Mouse (Mus musculus) midbrain, embryonic 14.5 days (tissue): Measurements from ENCODE around the gene Tlr9. TPM values are rescaled to one million over a fixed set of nuclear protein-coding genes. Genes with fewer than 3 reads are reported as not detected.

Experiments
- ATAC-seq: fragments of 200-750 bp; cut with Nextera tagmentation; 2 replicates; pipeline ENCODE4 v1.8.0; 2017; ENCODE audit warnings: moderate number of reproducible peaks, moderate library complexity; ENCODE audit not compliant: low FRiP score, low TSS enrichment
- DNase-seq: peaks from one replicate; pipeline ENCODE4 v3.0.0-alpha.2; 2015
- H3K27ac ChIP-seq: fragments of 300-500 bp; sonication (generic); replicated peaks from 2 replicates; pipeline ENCODE4 v1.5.1; 2014; ENCODE audit warnings: mild to moderate bottlenecking, low read depth, low read length, moderate library complexity
- H3K27me3 ChIP-seq: fragments of 300-500 bp; sonication (generic); 2 replicates; pipeline ENCODE4 v1.6.1; 2014; ENCODE audit warnings: low read length, control low read depth, mixed read lengths; ENCODE audit not compliant: control insufficient read depth, insufficient read depth
- H3K36me3 ChIP-seq: fragments of 300-500 bp; sonication (generic); 2 replicates; pipeline ENCODE4 v1.6.1; 2014; ENCODE audit warnings: low read length, control low read depth; ENCODE audit not compliant: control insufficient read depth, insufficient read depth
- H3K4me1 ChIP-seq: fragments of 300-500 bp; sonication (generic); 2 replicates; pipeline ENCODE4 v1.6.1; 2014; ENCODE audit warnings: mild to moderate bottlenecking, antibody characterized with exemption, low read length, control low read depth; ENCODE audit not compliant: control insufficient read depth, insufficient read depth
- H3K4me2 ChIP-seq: fragments of 300-500 bp; sonication (generic); 2 replicates; pipeline ENCODE4 v1.6.1; 2014; ENCODE audit warnings: mild to moderate bottlenecking, low read length, moderate library complexity
- H3K4me3 ChIP-seq: fragments of 300-500 bp; sonication (generic); replicated peaks from 2 replicates; pipeline ENCODE4 v1.5.1; 2014; ENCODE audit warnings: low read depth, low read length
- H3K9ac ChIP-seq: fragments of 300-500 bp; sonication (generic); replicated peaks from 2 replicates; pipeline ENCODE4 v1.6.1; 2014; ENCODE audit warnings: mild to moderate bottlenecking, low read length, moderate library complexity
- H3K9me3 ChIP-seq: fragments of 300-500 bp; sonication (generic); 2 replicates; pipeline ENCODE4 v1.6.1; 2016; ENCODE audit warnings: low read length, control low read depth, mixed read lengths; ENCODE audit not compliant: control insufficient read depth
- WGBS: fragments of 180-500 bp; shearing (Covaris S2); extraction: QIAGEN DNeasy Blood & Tissue Kit; methylation state at CpG from one replicate; pipeline ENCODE4 v1.1.7; 2014; 5-methylcytosine and 5-hydroxymethylcytosine counted together
- polyA plus RNA-seq: library from polyadenylated mRNA; unstranded; fragments of >200 nt; fragmentation: Nextera tagmentation; extraction: Ambion mirVana; gene quantifications from 2 replicates; pipeline ENCODE4 v1.2.1, GENCODE M21; 2014

The Tlr9 gene
- polyA plus RNA-seq, 1 experiment from 2014 or later: 0.09 TPM

GRCm38 (mm10) chr9:106249550-106249949 lies 27.2 kb downstream of the Tlr9 start:
- Histone ChIP-seq H3K4me3 (no peak overlapping the region), H3K9me3 (no peaks in the 10 kb centered on the region), H3K4me1 (peaks cover 19% of the 10 kb centered on the region), H3K9ac (no peak overlapping the region), H3K36me3 (0 out of 2 replicates have a peak, but pooled peaks cover 3% of the 10 kb centered on the region), H3K4me2 (no peak overlapping the region), H3K27me3 (no peaks in the 10 kb centered on the region), H3K27ac (no peak overlapping the region)
- ATAC-seq (no peak), DNase-seq (no peak)
- WGBS: 92% methylated on average over 11 of the region's 11 CpGs

- no peak for ATAC-seq
- H3K4me3 ChIP-seq: no peak overlapping the region
- WGBS: 64% methylated on average over 4 of the region's 4 CpGs
- H3K9me3 ChIP-seq: no peaks in the 10 kb centered on the region
- 0 out of 2 replicates have a peak, but pooled peaks cover under 1% of the 10 kb centered on the region for H3K36me3 ChIP-seq
- H3K27me3 ChIP-seq: no peaks in the 10 kb centered on the region
- H3K27ac ChIP-seq: no peak overlapping the region
- no peak for DNase-seq
- H3K4me2 ChIP-seq: no peak overlapping the region
- no peak overlapping the region for H3K9ac ChIP-seq
- peaks cover 19% of the 10 kb centered on the region for H3K4me1 ChIP-seq
Measured at GRCm38 (mm10) chr9:106250245-106250644, 27.8 kb downstream of the Tlr9 start.

- Histone ChIP-seq H3K4me3 (no peak overlapping the region), H3K4me1 (peaks cover 19% of the 10 kb centered on the region), H3K4me2 (no peak overlapping the region), H3K9me3 (no peaks in the 10 kb centered on the region), H3K36me3 (no peaks in the 10 kb centered on the region), H3K27ac (no peak overlapping the region), H3K27me3 (no peaks in the 10 kb centered on the region), H3K9ac (no peak overlapping the region)
- 72% methylated on average over 8 of the region's 8 CpGs for WGBS
- no peak for ATAC-seq
- no peak for DNase-seq
Measured at GRCm38 (mm10) chr9:106251066-106251465, 28.7 kb downstream of the Tlr9 start.

GRCm38 (mm10) chr9:106254001-106254400 lies 31.6 kb downstream of the Tlr9 start:
- no peak overlapping the region for H3K27ac ChIP-seq
- WGBS: 87% methylated on average over 2 of the region's 2 CpGs
- no peaks in the 10 kb centered on the region for H3K27me3 ChIP-seq
- no peaks in the 10 kb centered on the region for H3K4me1 ChIP-seq
- no peaks in the 10 kb centered on the region for H3K36me3 ChIP-seq
- no peak overlapping the region for H3K4me2 ChIP-seq
- H3K9ac ChIP-seq: no peak overlapping the region
- no peak overlapping the region for H3K4me3 ChIP-seq
- no peak for DNase-seq
- no peaks in the 10 kb centered on the region for H3K9me3 ChIP-seq
- no peak for ATAC-seq

- H3K36me3 ChIP-seq: no peaks in the 10 kb centered on the region
- no peak overlapping the region for H3K4me3 ChIP-seq
- H3K4me2 ChIP-seq: no peak overlapping the region
- H3K9me3 ChIP-seq: no peaks in the 10 kb centered on the region
- no peak overlapping the region for H3K9ac ChIP-seq
- 89% methylated on average over 4 of the region's 4 CpGs for WGBS
- ATAC-seq (no peak), DNase-seq (no peak)
- no peak overlapping the region for H3K27ac ChIP-seq
- H3K4me1 ChIP-seq: no peaks in the 10 kb centered on the region
- H3K27me3 ChIP-seq: no peaks in the 10 kb centered on the region
Measured at GRCm38 (mm10) chr9:106258412-106258811, 36.0 kb downstream of the Tlr9 start.

- Histone ChIP-seq H3K27me3 (no peaks in the 10 kb centered on the region), H3K9me3 (no peaks in the 10 kb centered on the region), H3K27ac (no peak overlapping the region), H3K9ac (no peak overlapping the region), H3K4me3 (no peak overlapping the region), H3K36me3 (no peaks in the 10 kb centered on the region), H3K4me1 (no peaks in the 10 kb centered on the region), H3K4me2 (no peak overlapping the region)
- WGBS: 79% methylated on average over 5 of the region's 5 CpGs
- ATAC-seq (no peak), DNase-seq (no peak)
Measured at GRCm38 (mm10) chr9:106258990-106259389, 36.6 kb downstream of the Tlr9 start.

GRCm38 (mm10) chr9:106261058-106261457 lies 38.7 kb downstream of the Tlr9 start:
- Histone ChIP-seq H3K4me2 (no peak overlapping the region), H3K27ac (no peak overlapping the region), H3K9ac (no peak overlapping the region), H3K27me3 (no peaks in the 10 kb centered on the region), H3K36me3 (no peaks in the 10 kb centered on the region), H3K4me3 (no peak overlapping the region), H3K4me1 (no peaks in the 10 kb centered on the region), H3K9me3 (no peaks in the 10 kb centered on the region)
- WGBS: 86% methylated on average over 6 of the region's 6 CpGs
- ATAC-seq (no peak), DNase-seq (no peak)

GRCm38 (mm10) chr9:106261491-106261890 lies 39.1 kb downstream of the Tlr9 start:
- WGBS: 77% methylated on average over 3 of the region's 3 CpGs
- H3K27me3 ChIP-seq: no peaks in the 10 kb centered on the region
- H3K27ac ChIP-seq: no peak overlapping the region
- DNase-seq (no peak), ATAC-seq (no peak)
- no peak overlapping the region for H3K4me3 ChIP-seq
- H3K4me1 ChIP-seq: no peaks in the 10 kb centered on the region
- no peaks in the 10 kb centered on the region for H3K36me3 ChIP-seq
- H3K9me3 ChIP-seq: no peaks in the 10 kb centered on the region
- no peak overlapping the region for H3K4me2 ChIP-seq
- H3K9ac ChIP-seq: no peak overlapping the region

- no peak for DNase-seq
Measured at GRCm38 (mm10) chr9:106262075-106262474, 39.7 kb downstream of the Tlr9 start.

More at GRCm38 (mm10) chr9:106262075-106262474, 39.7 kb downstream of the Tlr9 start:
- Histone ChIP-seq H3K4me2 (no peak overlapping the region), H3K9me3 (no peaks in the 10 kb centered on the region), H3K27ac (no peak overlapping the region), H3K9ac (no peak overlapping the region), H3K4me1 (no peaks in the 10 kb centered on the region), H3K36me3 (no peaks in the 10 kb centered on the region), H3K4me3 (no peak overlapping the region), H3K27me3 (no peaks in the 10 kb centered on the region)
- 87% methylated on average over 3 of the region's 3 CpGs for WGBS
- no peak for ATAC-seq
